Mouse (Mus musculus): ENCODE measurements around the gene Olfr1045. TPM values are rescaled to one million over a fixed set of nuclear protein-coding genes. Genes with fewer than 3 reads are reported as not detected.
"Not testable (repeated sequence)": the region's sequence is repeated elsewhere in the genome, so short reads cannot be mapped to it uniquely, and the experiment has no call there.

The Olfr1045 gene
- total RNA-seq (2021) (not detected), polyA plus RNA-seq (2012; rRNA removed) (not detected in 2 replicates)
- long read RNA-seq: 0 reads

DNA sequence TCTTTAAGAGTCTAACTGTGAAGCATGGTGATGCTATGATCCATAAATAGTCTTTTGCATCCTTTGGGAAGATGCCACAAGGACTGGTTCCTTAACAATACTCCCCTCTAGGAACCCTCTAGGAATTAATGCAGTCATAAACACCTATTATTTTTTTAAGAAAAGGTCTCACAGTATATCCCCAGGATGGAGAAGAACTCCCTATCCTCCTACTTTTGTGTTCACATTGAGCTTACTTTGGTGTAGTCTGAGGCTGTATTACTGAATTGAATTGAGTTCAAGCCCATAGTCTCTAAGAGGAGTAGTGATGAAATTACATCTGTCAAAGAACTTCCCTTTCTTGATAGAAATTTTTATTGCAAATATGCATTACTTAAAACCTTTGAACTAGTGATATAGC lies at the start of gene Olfr1045:
TSS of gene Olfr1045 (minus strand) at position 101 of the 400 bp plus-strand sequence.
- no peak for DNase-seq

GRCm38 (mm10) chr2:86240189-86240588 lies 37.4 kb upstream of the Olfr1045 start, which contains the start of gene Olfr1048:
Olfr1048 (minus strand) TSS chr2:86240289.
- DNase-seq: no peak

GRCm38 (mm10) chr2:86231301-86231700 lies 28.5 kb upstream of the Olfr1045 start, which contains the start of gene Olfr1047:
Olfr1047 (minus strand) TSS chr2:86231401.
- no peak for DNase-seq

DNA sequence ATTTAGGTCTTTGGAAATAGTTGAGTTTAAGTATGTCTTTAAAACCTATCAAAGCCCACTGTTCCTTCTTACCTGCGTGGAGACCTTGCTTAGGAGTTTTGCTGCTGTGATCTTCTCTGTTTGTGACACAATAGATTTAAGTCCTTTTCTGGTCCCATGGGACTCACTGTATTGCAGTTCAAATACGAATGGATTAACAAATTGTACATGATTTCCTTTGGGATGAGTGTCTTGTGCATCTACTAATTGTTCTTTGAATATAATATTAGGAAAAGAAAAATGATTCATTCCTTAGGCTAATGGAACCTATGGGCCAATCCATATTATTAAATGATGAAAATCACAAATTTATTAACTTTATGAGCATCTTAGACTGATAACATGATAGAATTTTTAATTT lies 16.4 kb upstream of the Olfr1045 start, which contains the start of gene Olfr1046:
TSS of gene Olfr1046 (minus strand) at position 101 of the 400 bp plus-strand sequence.
- no peak for DNase-seq

- DNase-seq: no peak
Observed at GRCm38 (mm10) chr2:86195863-86196262, 6.9 kb downstream of the Olfr1045 start.

- DNase-seq: no peak
Observed at GRCm38 (mm10) chr2:86185583-86185982, 17.2 kb downstream of the Olfr1045 start, which contains the start of gene Olfr52. Olfr52 (minus strand) TSS chr2:86185683.

DNA sequence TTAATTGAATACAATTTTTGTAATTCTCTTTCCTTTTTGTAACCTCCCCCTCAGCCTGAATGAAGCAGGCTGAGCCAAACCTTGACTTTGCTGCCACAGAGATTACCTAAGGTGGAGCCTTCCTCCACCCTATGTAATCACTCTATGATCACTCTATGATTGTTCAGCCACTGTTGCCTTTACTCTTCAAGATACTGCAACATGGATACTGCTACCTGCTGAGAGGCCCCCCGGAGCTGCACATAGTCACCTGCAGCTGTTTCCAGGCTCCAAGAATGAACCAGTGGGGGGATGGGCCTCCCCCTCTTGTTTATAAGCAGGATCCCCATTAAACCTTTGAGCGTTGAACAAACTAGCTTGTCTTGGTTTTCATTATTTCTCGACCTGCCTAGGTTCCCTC lies 22.9 kb downstream of the Olfr1045 start:
- no peak for DNase-seq

DNA sequence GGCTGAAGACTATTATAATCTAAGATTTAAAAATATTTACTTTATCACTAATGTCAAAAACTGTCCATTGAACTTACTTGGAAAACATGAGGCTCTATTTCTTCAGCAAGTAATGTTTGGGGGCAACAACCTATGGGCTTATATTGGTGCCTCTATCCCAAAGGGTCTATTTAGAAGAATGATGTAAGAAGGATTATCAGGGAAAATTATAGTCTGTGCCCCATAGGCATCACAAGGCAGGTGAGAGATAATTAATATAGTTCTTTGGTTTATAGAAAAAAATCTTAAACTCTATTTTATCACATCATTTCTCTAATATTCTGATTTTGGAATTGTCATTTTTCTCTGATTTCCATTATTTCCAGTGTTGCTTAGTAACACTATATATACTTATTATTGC lies 25.1 kb downstream of the Olfr1045 start, which contains the start of gene Olfr1044:
TSS of gene Olfr1044 (minus strand) at position 101 of the 400 bp plus-strand sequence.
- no peak for DNase-seq

- not testable (repeated sequence) for DNase-seq
Observed at GRCm38 (mm10) chr2:86175422-86175821, 27.4 kb downstream of the Olfr1045 start.

- DNase-seq: no peak
Observed at GRCm38 (mm10) chr2:86167422-86167821, 35.4 kb downstream of the Olfr1045 start, which contains the start of gene Olfr1043. Olfr1043 (minus strand) TSS chr2:86167522.

DNA sequence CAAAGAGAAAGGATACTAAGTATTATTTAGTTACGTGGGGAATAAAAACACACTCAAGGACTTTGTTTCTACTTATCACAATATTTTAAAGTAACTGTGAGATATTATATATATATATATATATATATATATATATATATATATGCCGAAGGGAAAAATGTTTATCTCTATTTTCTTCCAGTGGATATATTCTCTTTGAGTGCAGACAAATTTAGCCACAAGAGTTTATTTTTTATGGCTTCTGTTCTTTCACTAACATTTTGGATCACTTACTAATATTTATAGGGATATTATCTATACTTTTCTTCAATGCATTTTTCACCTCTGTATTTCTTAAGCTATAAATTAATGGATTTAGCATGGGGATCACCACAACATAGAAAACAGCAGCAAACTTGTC lies 41.1 kb downstream of the Olfr1045 start, which contains the start of gene Olfr1042:
TSS of gene Olfr1042 (minus strand) at position 101 of the 400 bp plus-strand sequence.
- no peak for DNase-seq

- DNase-seq: no peak
Observed at GRCm38 (mm10) chr2:86146632-86147031, 56.2 kb downstream of the Olfr1045 start, which contains the start of gene Olfr1040. Olfr1040 (minus strand) TSS chr2:86146732.

Other genes starting within 250 kb of the Olfr1045 start
- not detected for gene Olfr1029, start 229.1 kb downstream of the Olfr1045 start, total RNA-seq (2021)
- gene Olfr1029, start 229.1 kb downstream of the Olfr1045 start, polyA plus RNA-seq (2012; rRNA removed): 0.09 TPM in 1 of 2 replicates, not detected in the other
- under 1 TPM in 1 of 2 experiments, not detected in 1; 0.09 TPM for gene Olfr1030, start 223.7 kb downstream of the Olfr1045 start, total RNA-seq (2021)
- not detected in 2 replicates for gene Olfr1030, start 223.7 kb downstream of the Olfr1045 start, polyA plus RNA-seq (2012; rRNA removed)
- not detected for gene Olfr1031, start 212.7 kb downstream of the Olfr1045 start, total RNA-seq (2021)
- not detected in 2 replicates for gene Olfr1031, start 212.7 kb downstream of the Olfr1045 start, polyA plus RNA-seq (2012; rRNA removed)
- not detected for gene Olfr1032, start 197.5 kb downstream of the Olfr1045 start, total RNA-seq (2021)
- not detected in 2 replicates for gene Olfr1032, start 197.5 kb downstream of the Olfr1045 start, polyA plus RNA-seq (2012; rRNA removed)
- 1 to 10 TPM; 3.4 to 4.4 TPM for gene Olfr1033, start 182.4 kb downstream of the Olfr1045 start, total RNA-seq (2021)
- gene Olfr1033, start 182.4 kb downstream of the Olfr1045 start, polyA plus RNA-seq (2012; rRNA removed): 0.19 and 0.42 TPM in 2 replicates
- under 1 TPM; 0.10 to 0.52 TPM for gene Olfr1034, start 157.1 kb downstream of the Olfr1045 start, total RNA-seq (2021)
- gene Olfr1034, start 157.1 kb downstream of the Olfr1045 start, polyA plus RNA-seq (2012; rRNA removed): 0.07 TPM in 2 replicates
- not detected for gene Olfr1036, start 129.0 kb downstream of the Olfr1045 start, total RNA-seq (2021)
- gene Olfr1036, start 129.0 kb downstream of the Olfr1045 start, polyA plus RNA-seq (2012; rRNA removed): not detected in 2 replicates
- gene Olfr1037, start 115.6 kb downstream of the Olfr1045 start, total RNA-seq (2021): not detected
- not detected in 2 replicates for gene Olfr1037, start 115.6 kb downstream of the Olfr1045 start, polyA plus RNA-seq (2012; rRNA removed)
- not detected for gene Olfr1039, start 67.1 kb downstream of the Olfr1045 start, total RNA-seq (2021)
- gene Olfr1039, start 67.1 kb downstream of the Olfr1045 start, polyA plus RNA-seq (2012; rRNA removed): not detected in 2 replicates
- gene Olfr1040, start 56.3 kb downstream of the Olfr1045 start, total RNA-seq (2021): not detected
- gene Olfr1040, start 56.3 kb downstream of the Olfr1045 start, polyA plus RNA-seq (2012; rRNA removed): not detected in 2 replicates
- not detected for gene Olfr1042, start 41.2 kb downstream of the Olfr1045 start, total RNA-seq (2021)
- not detected in 2 replicates for gene Olfr1042, start 41.2 kb downstream of the Olfr1045 start, polyA plus RNA-seq (2012; rRNA removed)
- not detected for gene Olfr1043, start 35.5 kb downstream of the Olfr1045 start, total RNA-seq (2021)
- not detected in 2 replicates for gene Olfr1043, start 35.5 kb downstream of the Olfr1045 start, polyA plus RNA-seq (2012; rRNA removed)
- not detected for gene Olfr1044, start 25.2 kb downstream of the Olfr1045 start, total RNA-seq (2021)
- not detected in 2 replicates for gene Olfr1044, start 25.2 kb downstream of the Olfr1045 start, polyA plus RNA-seq (2012; rRNA removed)
- not detected for gene Olfr52, start 17.3 kb downstream of the Olfr1045 start, total RNA-seq (2021)
- gene Olfr52, start 17.3 kb downstream of the Olfr1045 start, polyA plus RNA-seq (2012; rRNA removed): not detected in 2 replicates
- gene Olfr1046, start 16.3 kb upstream of the Olfr1045 start, total RNA-seq (2021): not detected
- not detected in 2 replicates for gene Olfr1046, start 16.3 kb upstream of the Olfr1045 start, polyA plus RNA-seq (2012; rRNA removed)
- not detected for gene Olfr1047, start 28.4 kb upstream of the Olfr1045 start, total RNA-seq (2021)
- gene Olfr1047, start 28.4 kb upstream of the Olfr1045 start, polyA plus RNA-seq (2012; rRNA removed): not detected in 2 replicates
- not detected for gene Olfr1048, start 37.3 kb upstream of the Olfr1045 start, total RNA-seq (2021)
- not detected in 2 replicates for gene Olfr1048, start 37.3 kb upstream of the Olfr1045 start, polyA plus RNA-seq (2012; rRNA removed)
- gene Olfr1049, start 55.3 kb upstream of the Olfr1045 start, total RNA-seq (2021): not detected
- not detected in 2 replicates for gene Olfr1049, start 55.3 kb upstream of the Olfr1045 start, polyA plus RNA-seq (2012; rRNA removed)
- not detected for gene Olfr1051, start 76.1 kb upstream of the Olfr1045 start, total RNA-seq (2021)
- gene Olfr1051, start 76.1 kb upstream of the Olfr1045 start, polyA plus RNA-seq (2012; rRNA removed): not detected in 2 replicates
- gene Olfr1052, start 89.4 kb upstream of the Olfr1045 start, total RNA-seq (2021): not detected
- not detected in 2 replicates for gene Olfr1052, start 89.4 kb upstream of the Olfr1045 start, polyA plus RNA-seq (2012; rRNA removed)
- not detected for gene Olfr1053, start 112.3 kb upstream of the Olfr1045 start, total RNA-seq (2021)
- not detected in 2 replicates for gene Olfr1053, start 112.3 kb upstream of the Olfr1045 start, polyA plus RNA-seq (2012; rRNA removed)
- not detected for gene Olfr1054, start 132.4 kb upstream of the Olfr1045 start, total RNA-seq (2021)
- gene Olfr1054, start 132.4 kb upstream of the Olfr1045 start, polyA plus RNA-seq (2012; rRNA removed): not detected in 2 replicates
- gene Olfr1055, start 147.3 kb upstream of the Olfr1045 start, total RNA-seq (2021): not detected
- not detected in 2 replicates for gene Olfr1055, start 147.3 kb upstream of the Olfr1045 start, polyA plus RNA-seq (2012; rRNA removed)
- not detected for gene Olfr1056, start 159.5 kb upstream of the Olfr1045 start, total RNA-seq (2021)
- gene Olfr1056, start 159.5 kb upstream of the Olfr1045 start, polyA plus RNA-seq (2012; rRNA removed): not detected in 2 replicates
- gene Olfr1057, start 175.4 kb upstream of the Olfr1045 start, total RNA-seq (2021): not detected
- gene Olfr1057, start 175.4 kb upstream of the Olfr1045 start, polyA plus RNA-seq (2012; rRNA removed): not detected in 2 replicates
- gene Olfr1058, start 185.6 kb upstream of the Olfr1045 start, total RNA-seq (2021): not detected
- not detected in 2 replicates for gene Olfr1058, start 185.6 kb upstream of the Olfr1045 start, polyA plus RNA-seq (2012; rRNA removed)
- gene Olfr1061, start 211.0 kb upstream of the Olfr1045 start, total RNA-seq (2021): not detected
- gene Olfr1061, start 211.0 kb upstream of the Olfr1045 start, polyA plus RNA-seq (2012; rRNA removed): not detected in 2 replicates
- not detected for gene Olfr1062, start 223.7 kb upstream of the Olfr1045 start, total RNA-seq (2021)
- gene Olfr1062, start 223.7 kb upstream of the Olfr1045 start, polyA plus RNA-seq (2012; rRNA removed): not detected in 2 replicates
- not detected for gene Olfr1065, start 247.6 kb upstream of the Olfr1045 start, total RNA-seq (2021)
- not detected in 2 replicates for gene Olfr1065, start 247.6 kb upstream of the Olfr1045 start, polyA plus RNA-seq (2012; rRNA removed)